Mouse (Mus musculus) megakaryocyte progenitor cell, adult 5-6 weeks (primary cell): Measurements from ENCODE around the gene Foxp1. TPM values are rescaled to one million over a fixed set of nuclear protein-coding genes. Genes with fewer than 3 reads are reported as not detected.

ENCODE experiments used
- ATAC-seq: replicated peaks from 2 replicates; pipeline ENCODE4 v1.8.0; 2016; ENCODE audit warnings: mild to moderate bottlenecking, moderate TSS enrichment, inconsistent platforms; ENCODE audit not compliant: poor library complexity
- total RNA-seq, 2 experiments: library from RNA; stranded (forward) in 1 of 2; stranded (reverse) in 1 of 2; fragments of 157-497, 149-512 nt in 1 of 2; fragments of 200-1000 nt in 1 of 2; gene quantifications; 2 replicates each; pipeline versions ENCODE4 v1.2.3 to v1.2.4; 2015 to 2017

Foxp1 gene
- total RNA-seq, 2 experiments from 2014 or later, result 49.5 to 97.3 TPM

GRCm38 (mm10) chr6:99160348-99160693, 362.2 kb downstream of the Foxp1 start:
- ATAC-seq, result no peak

GRCm38 (mm10) chr6:99159452-99160347, 362.8 kb downstream of the Foxp1 start:
- ATAC-seq, result no peak

- 0 out of 2 replicates have a peak, but pooled peaks have one; percentile 14 for ATAC-seq
Observed at GRCm38 (mm10) chr6:99153682-99154081, 368.8 kb downstream of the Foxp1 start.

GRCm38 (mm10) chr6:99146400-99146905, 376.1 kb downstream of the Foxp1 start:
- ATAC-seq, result no peak

- no peak for ATAC-seq
Observed at GRCm38 (mm10) chr6:99145033-99145432, 377.5 kb downstream of the Foxp1 start.

- no peak for ATAC-seq
Observed at GRCm38 (mm10) chr6:99143756-99144036, 378.8 kb downstream of the Foxp1 start.

GRCm38 (mm10) chr6:99142900-99143755, 379.4 kb downstream of the Foxp1 start:
- no peak for ATAC-seq

GRCm38 (mm10) chr6:99138041-99138440, 384.5 kb downstream of the Foxp1 start:
- no peak for ATAC-seq

GRCm38 (mm10) chr6:99137071-99137470, 385.4 kb downstream of the Foxp1 start:
- no peak for ATAC-seq

- ATAC-seq, result no peak
Observed at GRCm38 (mm10) chr6:99135938-99136729, 386.4 kb downstream of the Foxp1 start.

GRCm38 (mm10) chr6:99131815-99132214, 390.7 kb downstream of the Foxp1 start:
- ATAC-seq, result no peak

GRCm38 (mm10) chr6:99130758-99131410, 391.6 kb downstream of the Foxp1 start:
- no peak for ATAC-seq

- ATAC-seq, result peak; percentile 52
Observed at GRCm38 (mm10) chr6:99126717-99127116, 395.8 kb downstream of the Foxp1 start.

GRCm38 (mm10) chr6:99120776-99121766, 401.4 kb downstream of the Foxp1 start:
- ATAC-seq, result no peak

- ATAC-seq, result no peak
Observed at GRCm38 (mm10) chr6:99118534-99118933, 404.0 kb downstream of the Foxp1 start.

GRCm38 (mm10) chr6:99117411-99117810, 405.1 kb downstream of the Foxp1 start:
- no peak for ATAC-seq

- ATAC-seq, result no peak
Observed at GRCm38 (mm10) chr6:99111856-99112255, 410.7 kb downstream of the Foxp1 start.

- ATAC-seq, result no peak
Observed at GRCm38 (mm10) chr6:99108417-99108816, 414.1 kb downstream of the Foxp1 start.

- no peak for ATAC-seq
Observed at GRCm38 (mm10) chr6:99107674-99108073, 414.8 kb downstream of the Foxp1 start.
